Mouse (Mus musculus) c-Kit-positive CD71-positive TER-119-negative erythroid progenitor cells, embryonic 14.5 days (primary cell): Measurements from ENCODE around the gene 1700123L14Rik.
"Not testable (repeated sequence)": the region's sequence is repeated elsewhere in the genome, so short reads cannot be mapped to it uniquely, and the experiment has no call there.

Experiments used
- DNase-seq: peaks from one replicate; pipeline ENCODE4 v3.0.0-alpha.2; 2013; ENCODE audit warnings: low read depth

The 1700123L14Rik gene

GRCm38 (mm10) chr6:96165818-96166379, at the start of gene 1700123L14Rik:
Gene 1700123L14Rik (minus strand): TSS chr6:96166243.
- no peak for DNase-seq

GRCm38 (mm10) chr6:96205395-96205794, 39.4 kb upstream of the 1700123L14Rik start:
- no peak for DNase-seq

- DNase-seq, result not testable (repeated sequence)
Measured at GRCm38 (mm10) chr6:96198991-96199390, 32.9 kb upstream of the 1700123L14Rik start.

GRCm38 (mm10) chr6:96186517-96186916, 20.5 kb upstream of the 1700123L14Rik start:
- DNase-seq, result no peak

- no peak for DNase-seq
Measured at GRCm38 (mm10) chr6:96183392-96183791, 17.3 kb upstream of the 1700123L14Rik start.

- DNase-seq, result no peak
Measured at GRCm38 (mm10) chr6:96178530-96178929, 12.5 kb upstream of the 1700123L14Rik start.

- no peak for DNase-seq
Measured at GRCm38 (mm10) chr6:96173681-96174080, 7.6 kb upstream of the 1700123L14Rik start.

- DNase-seq, result no peak
Measured at GRCm38 (mm10) chr6:96167031-96167430, 988 bp upstream of the 1700123L14Rik start.

- DNase-seq, result no peak
Measured at GRCm38 (mm10) chr6:96165403-96165802, 640 bp downstream of the 1700123L14Rik start.

- no peak for DNase-seq
Measured at GRCm38 (mm10) chr6:96143326-96143725, 22.7 kb downstream of the 1700123L14Rik start.

GRCm38 (mm10) chr6:96116534-96117272, 49.3 kb downstream of the 1700123L14Rik start:
- no peak for DNase-seq

- DNase-seq, result no peak
Measured at GRCm38 (mm10) chr6:96116148-96116533, 49.9 kb downstream of the 1700123L14Rik start.
